Mouse (Mus musculus): ENCODE measurements around the gene Gm29276. TPM values are rescaled to one million over a fixed set of nuclear protein-coding genes. Genes with fewer than 3 reads are reported as not detected.

The Gm29276 gene
- polyA plus RNA-seq (2012; ENCODE audit: low replicate concordance) = not detected in 2 replicates

GRCm38 (mm10) chrY:42582150-42582549 lies at the start of gene Gm29276:
TSS of gene Gm29276 (minus strand) at chrY:42582250.

Data from hematopoietic multipotent progenitor cell, adult 10-12 weeks (in vitro differentiated cells).